Mouse (Mus musculus): ENCODE measurements around the gene Gpatch11. TPM values are rescaled to one million over a fixed set of nuclear protein-coding genes. Genes with fewer than 3 reads are reported as not detected.

Gene Gpatch11
- polyA plus RNA-seq, 1 experiment from 2014 or later: 34.3 TPM

Other genes starting within 250 kb of the Gpatch11 start
- gene Strn, start 98.4 kb upstream of the Gpatch11 start, polyA plus RNA-seq (2016; fragmentation: Nextera tagmentation; extraction: Ambion mirVana): 4.8 and 6.0 TPM in 2 replicates
- gene Heatr5b, start 203 bp upstream of the Gpatch11 start, polyA plus RNA-seq (2016; fragmentation: Nextera tagmentation; extraction: Ambion mirVana): 14.9 and 16.0 TPM in 2 replicates
- gene Eif2ak2, start 47.0 kb downstream of the Gpatch11 start, polyA plus RNA-seq (2016; fragmentation: Nextera tagmentation; extraction: Ambion mirVana): 4.9 and 5.2 TPM in 2 replicates
- 0.17 TPM in 1 of 2 replicates, not detected in the other for gene Sult6b1, start 71.4 kb downstream of the Gpatch11 start, polyA plus RNA-seq (2016; fragmentation: Nextera tagmentation; extraction: Ambion mirVana)
- 111 and 118 TPM in 2 replicates for gene Cebpzos, start 80.9 kb downstream of the Gpatch11 start, polyA plus RNA-seq (2016; fragmentation: Nextera tagmentation; extraction: Ambion mirVana)
- gene Cebpz, start 101.5 kb downstream of the Gpatch11 start, polyA plus RNA-seq (2016; fragmentation: Nextera tagmentation; extraction: Ambion mirVana): 39.5 and 50.2 TPM in 2 replicates
- 46.6 and 58.2 TPM in 2 replicates for gene Ndufaf7, start 101.6 kb downstream of the Gpatch11 start, polyA plus RNA-seq (2016; fragmentation: Nextera tagmentation; extraction: Ambion mirVana)
- 34.4 and 42.7 TPM in 2 replicates for gene Prkd3, start 185.2 kb downstream of the Gpatch11 start, polyA plus RNA-seq (2016; fragmentation: Nextera tagmentation; extraction: Ambion mirVana)
- 4.6 and 5.1 TPM in 2 replicates for gene Qpct, start 216.3 kb downstream of the Gpatch11 start, polyA plus RNA-seq (2016; fragmentation: Nextera tagmentation; extraction: Ambion mirVana)